Mouse (Mus musculus) brain, embryonic 14.5 days (tissue): Measurements from ENCODE around the gene Krtap5-3. TPM values are rescaled to one million over a fixed set of nuclear protein-coding genes. Genes with fewer than 3 reads are reported as not detected.
"Not testable (repeated sequence)": the region's sequence is repeated elsewhere in the genome, so short reads cannot be mapped to it uniquely, and the experiment has no call there.

Experiments used
- DNase-seq: peaks from one replicate; pipeline ENCODE4 v3.0.0-alpha.2; 2011; ENCODE audit warnings: low read depth
- CTCF ChIP-seq: fragments of 200-500 bp; IDR thresholded peaks from 2 replicates; pipeline ENCODE4 v1.5.1; 2012; ENCODE audit warnings: inconsistent platforms, mild to moderate bottlenecking, moderate library complexity, borderline replicate concordance; ENCODE audit not compliant: insufficient read depth, insufficient read length; ENCODE audit errors: extremely low read depth
- POLR2A ChIP-seq: fragments of 200-500 bp; IDR thresholded peaks from 2 replicates; pipeline ENCODE4 v1.6.1; 2012; ENCODE audit warnings: mild to moderate bottlenecking, inconsistent platforms, borderline replicate concordance; ENCODE audit not compliant: poor library complexity, insufficient read depth, insufficient read length, severe bottlenecking; ENCODE audit errors: extremely low read depth
- polyA plus RNA-seq: library from polyadenylated mRNA; depleted of rRNA; stranded (reverse); fragments of >200 nt; gene quantifications from 2 replicates; pipeline ENCODE4 v1.2.3, GENCODE M21; 2012; rRNA removed

Gene Krtap5-3
- polyA plus RNA-seq, 1 experiment = not detected

DNA sequence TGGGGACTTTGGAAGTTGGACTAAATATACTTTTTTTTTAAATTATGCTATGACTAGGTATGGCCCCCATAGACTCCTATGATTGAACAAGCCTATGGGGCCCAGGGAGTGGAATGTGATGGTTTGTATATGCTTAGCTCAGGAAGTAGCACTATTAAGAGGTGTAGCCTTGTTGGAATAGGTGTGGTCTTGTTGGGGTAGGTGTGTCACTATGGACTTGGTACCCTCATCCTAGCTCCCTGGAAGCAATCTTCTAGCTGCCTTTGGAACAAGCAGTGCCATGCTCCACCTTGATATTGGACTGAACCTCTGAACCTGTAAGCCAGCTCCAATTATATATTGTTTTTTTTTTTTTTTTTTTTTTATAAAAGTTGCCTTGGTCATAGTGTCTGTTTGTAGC lies 4.3 kb downstream of the Krtap5-3 start:
- TF ChIP-seq POLR2A = no peak
- DNase-seq = no peak

DNA sequence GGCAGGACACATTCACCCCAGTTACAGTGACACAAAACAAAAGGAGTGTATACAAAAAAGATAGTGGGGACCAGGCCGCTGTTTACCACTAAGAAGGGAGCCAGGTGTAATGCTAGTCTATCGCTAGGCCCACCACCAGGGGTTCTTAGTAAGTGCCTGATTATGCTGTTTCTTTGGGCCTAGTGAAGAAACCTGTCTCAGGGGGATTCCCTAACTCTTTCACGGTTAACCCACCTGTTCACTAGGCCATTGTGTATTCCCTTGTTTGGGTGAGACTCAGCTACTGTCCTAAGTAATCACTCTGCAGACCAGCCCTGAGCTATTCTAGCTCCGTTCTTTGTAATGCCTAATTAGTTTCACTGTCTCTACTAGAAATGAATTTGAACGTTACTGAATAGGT lies 5.7 kb downstream of the Krtap5-3 start:
- DNase-seq = not testable (repeated sequence)

DNA sequence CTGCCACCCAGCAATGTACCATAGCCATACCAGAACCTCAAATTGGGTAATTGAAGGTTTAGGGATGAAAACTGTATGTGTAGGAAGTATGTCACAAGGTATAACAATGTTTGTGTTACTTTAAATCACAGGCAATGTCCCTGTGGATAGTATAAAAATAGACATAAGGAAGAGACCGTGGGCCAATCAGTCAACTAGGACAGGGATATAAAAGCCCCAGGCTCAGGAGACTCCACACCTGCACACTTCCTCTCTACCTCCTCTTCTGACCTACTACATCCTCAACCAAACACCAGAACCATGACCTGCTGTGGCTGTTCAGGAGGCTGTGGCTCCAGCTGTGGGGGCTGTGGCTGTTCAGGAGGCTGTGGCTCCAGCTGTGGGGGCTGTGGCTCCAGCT lies 10.4 kb downstream of the Krtap5-3 start, which contains the start of gene Gm7579:
Gene Gm7579 (plus strand): TSS at position 301 of the 400 bp plus-strand sequence.
- TF ChIP-seq POLR2A = no peak
- no peak for TF ChIP-seq CTCF

DNA sequence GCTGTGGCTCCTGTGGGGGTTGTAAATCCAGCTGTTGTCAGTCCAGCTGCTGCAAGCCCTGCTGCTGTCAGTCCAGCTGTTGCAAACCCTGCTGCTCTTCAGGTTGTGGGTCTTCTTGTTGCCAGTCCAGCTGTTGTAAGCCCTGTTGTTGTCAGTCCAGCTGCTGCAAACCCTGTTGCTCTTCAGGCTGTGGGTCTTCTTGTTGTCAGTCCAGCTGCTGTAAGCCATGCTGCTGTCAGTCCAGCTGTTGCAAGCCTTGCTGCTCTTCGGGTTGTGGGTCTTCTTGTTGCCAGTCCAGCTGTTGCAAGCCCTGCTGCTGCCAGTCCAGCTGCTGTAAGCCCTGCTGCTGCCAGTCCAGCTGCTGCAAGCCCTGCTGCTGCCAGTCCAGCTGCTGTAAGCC lies 11.0 kb downstream of the Krtap5-3 start:
- DNase-seq = not testable (repeated sequence)

More for the DNA sequence above, 10.4 kb downstream of the Krtap5-3 start, which contains the start of gene Gm7579:
- no peak for DNase-seq

DNA sequence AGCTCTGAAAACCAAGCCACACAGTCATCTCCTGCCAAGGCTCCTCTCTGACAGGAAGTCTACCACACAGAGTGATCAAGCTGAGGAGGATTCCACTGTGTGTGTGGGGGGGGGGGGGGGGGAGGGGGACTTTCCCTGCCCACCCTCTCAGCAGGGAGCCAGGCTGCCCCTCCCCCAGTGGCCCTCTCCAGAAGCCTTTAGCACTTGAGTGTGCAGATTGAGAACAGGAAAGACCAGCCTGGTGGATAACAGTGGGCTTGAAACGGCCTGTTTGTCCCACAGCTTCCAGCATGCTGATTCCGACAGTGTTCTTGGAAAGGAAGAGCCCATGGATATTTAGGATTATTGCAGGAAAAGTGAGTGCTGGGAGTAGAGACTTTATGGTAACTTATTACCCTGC lies 23.4 kb downstream of the Krtap5-3 start:
- no peak for TF ChIP-seq POLR2A
- no peak for TF ChIP-seq CTCF
- DNase-seq = no peak

DNA sequence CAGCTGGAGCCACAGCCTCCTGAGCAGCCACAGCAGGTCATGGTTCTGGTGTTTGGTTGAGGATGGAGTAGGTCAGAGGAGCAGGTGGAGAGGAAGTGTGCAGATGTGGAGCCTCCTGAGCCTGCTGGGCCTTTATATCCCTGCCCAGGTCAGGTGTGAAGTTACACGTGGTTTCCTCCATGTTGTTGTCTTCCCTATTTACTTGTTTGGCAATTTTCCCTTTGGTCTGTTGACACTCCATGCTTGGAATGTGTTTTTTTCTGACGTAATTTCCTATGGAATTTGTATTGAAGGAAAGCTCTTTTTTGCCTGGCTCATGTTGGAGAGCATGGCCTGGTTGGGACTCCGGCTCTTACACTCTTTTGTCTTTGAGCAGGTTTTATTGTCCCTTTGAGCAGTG lies 28.7 kb downstream of the Krtap5-3 start, which contains the start of gene Krtap5-5:
Gene Krtap5-5 (minus strand): TSS at position 101 of the 400 bp plus-strand sequence.
- DNase-seq = not testable (repeated sequence)

DNA sequence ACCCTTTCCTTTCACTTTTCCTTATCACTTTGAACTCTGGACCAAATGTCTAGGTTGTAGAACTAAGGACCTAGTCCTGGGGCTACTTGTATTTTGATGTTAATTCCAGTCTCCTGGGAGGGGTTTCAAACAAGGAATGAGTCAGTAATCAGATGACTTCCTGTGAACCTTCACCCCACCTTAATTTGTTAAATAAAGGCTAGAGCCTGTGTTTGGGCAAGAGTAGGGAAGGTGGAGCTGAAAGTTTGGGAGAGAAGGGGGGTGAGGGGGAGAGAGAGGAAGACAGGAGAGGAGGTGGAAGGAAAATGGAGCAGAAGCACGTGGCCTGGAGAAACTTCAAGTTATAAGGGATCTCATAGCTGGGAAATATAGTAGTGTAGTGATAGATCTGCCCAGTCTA lies 30.4 kb downstream of the Krtap5-3 start:
- no peak for TF ChIP-seq POLR2A
- no peak for TF ChIP-seq CTCF
- no peak for DNase-seq

DNA sequence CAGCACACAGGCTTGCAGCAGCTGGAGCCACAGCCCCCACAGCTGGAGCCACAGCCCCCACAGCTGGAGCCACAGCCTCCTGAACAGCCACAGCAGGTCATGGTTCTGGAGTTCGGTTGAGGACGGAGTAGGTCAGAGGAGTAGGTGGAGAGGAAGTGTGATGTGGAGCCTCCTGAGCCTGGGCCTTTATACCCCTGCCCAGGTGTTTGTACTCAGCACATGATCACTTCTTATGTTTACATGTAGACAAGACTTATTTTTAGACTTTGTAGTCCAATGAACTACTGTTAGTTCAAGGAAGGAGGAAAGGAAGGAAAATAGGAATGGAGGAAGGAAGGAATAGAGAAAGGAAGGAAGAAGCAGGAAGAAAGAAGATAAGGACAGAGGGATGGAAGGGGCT lies 39.8 kb downstream of the Krtap5-3 start, which contains the start of gene Gm40460:
Gene Gm40460 (minus strand): TSS at position 101 of the 400 bp plus-strand sequence.
- TF ChIP-seq CTCF (no peak), POLR2A (no peak)
- no peak for DNase-seq

DNA sequence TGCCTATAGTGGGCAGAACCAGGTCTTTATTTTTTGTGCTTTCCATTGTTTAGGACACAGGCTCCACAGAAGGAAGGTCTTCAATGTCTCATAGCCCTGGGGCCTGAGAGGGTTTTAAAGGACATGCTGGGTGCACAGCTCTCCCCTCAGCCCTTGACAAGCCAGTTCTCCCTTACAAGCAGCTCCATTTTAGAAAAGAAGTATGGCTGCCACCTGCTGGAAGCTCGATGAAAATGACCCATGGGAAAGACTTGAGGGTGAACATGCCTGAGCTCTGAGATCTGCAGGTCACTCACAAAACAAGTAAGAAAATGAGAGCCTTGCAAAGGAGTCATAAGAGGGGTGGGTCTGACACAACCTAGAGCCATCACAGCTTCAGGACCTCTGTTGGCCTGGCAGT lies 48.7 kb downstream of the Krtap5-3 start:
- TF ChIP-seq CTCF = peak; percentile 66; the same call in 1 of the 2 replicates
- no peak for TF ChIP-seq POLR2A
- DNase-seq = peak; percentile 68

Other genes with a start within 250 kb of the Krtap5-3 start
- 39.4 and 46.5 TPM in 2 replicates for gene Mob2, start 140.3 kb upstream of the Krtap5-3 start, polyA plus RNA-seq
- gene Dusp8, start 105.5 kb upstream of the Krtap5-3 start, polyA plus RNA-seq = 93.1 and 145 TPM in 2 replicates
- not detected in 2 replicates for gene Gm45618, start 80.6 kb upstream of the Krtap5-3 start, polyA plus RNA-seq
- not detected in 2 replicates for gene Gm39115, start 65.3 kb upstream of the Krtap5-3 start, polyA plus RNA-seq
- 0.06 TPM in 1 of 2 replicates, not detected in the other for gene Gm45337, start 56.8 kb upstream of the Krtap5-3 start, polyA plus RNA-seq
- gene Gm29735, start 44.3 kb upstream of the Krtap5-3 start, polyA plus RNA-seq = not detected in 2 replicates
- gene Gm4553, start 35.6 kb upstream of the Krtap5-3 start, polyA plus RNA-seq = not detected in 2 replicates
- not detected in 2 replicates for gene Krtap5-2, start 25.4 kb upstream of the Krtap5-3 start, polyA plus RNA-seq
- gene Gm10153, start 11.0 kb upstream of the Krtap5-3 start, polyA plus RNA-seq = not detected in 2 replicates
- gene Gm7579, start 10.5 kb downstream of the Krtap5-3 start, polyA plus RNA-seq = not detected in 2 replicates
- not detected in 2 replicates for gene Krtap5-5, start 28.6 kb downstream of the Krtap5-3 start, polyA plus RNA-seq
- gene Gm40460, start 39.7 kb downstream of the Krtap5-3 start, polyA plus RNA-seq = not detected in 2 replicates
- gene Gm2431, start 57.0 kb downstream of the Krtap5-3 start, polyA plus RNA-seq = not detected in 2 replicates
- not detected in 2 replicates for gene Gm4559, start 73.0 kb downstream of the Krtap5-3 start, polyA plus RNA-seq
- gene Krtap5-1, start 95.8 kb downstream of the Krtap5-3 start, polyA plus RNA-seq = not detected in 2 replicates
- gene Krtap5-4, start 102.2 kb downstream of the Krtap5-3 start, polyA plus RNA-seq = not detected in 2 replicates
- gene Ifitm10, start 172.4 kb downstream of the Krtap5-3 start, polyA plus RNA-seq = 2.8 and 2.9 TPM in 2 replicates
- 0.12 and 0.14 TPM in 2 replicates for gene Gm49369, start 181.3 kb downstream of the Krtap5-3 start, polyA plus RNA-seq
- gene Ctsd, start 186.7 kb downstream of the Krtap5-3 start, polyA plus RNA-seq = 186 and 216 TPM in 2 replicates
- gene Syt8, start 233.5 kb downstream of the Krtap5-3 start, polyA plus RNA-seq = 0.23 and 0.44 TPM in 2 replicates
- 0.73 and 1.2 TPM in 2 replicates for gene Tnni2, start 240.4 kb downstream of the Krtap5-3 start, polyA plus RNA-seq